Mouse (Mus musculus) cerebellum, adult 18-20 months (tissue): ENCODE data around the gene Gm49486.
"Not testable (repeated sequence)": the region's sequence is repeated elsewhere in the genome, so short reads cannot be mapped to it uniquely, and the experiment has no call there.

Experiments used
- DNase-seq, 2 experiments: peaks; one replicate each; pipeline ENCODE4 v3.0.0; 2021

Gm49486 gene

DNA sequence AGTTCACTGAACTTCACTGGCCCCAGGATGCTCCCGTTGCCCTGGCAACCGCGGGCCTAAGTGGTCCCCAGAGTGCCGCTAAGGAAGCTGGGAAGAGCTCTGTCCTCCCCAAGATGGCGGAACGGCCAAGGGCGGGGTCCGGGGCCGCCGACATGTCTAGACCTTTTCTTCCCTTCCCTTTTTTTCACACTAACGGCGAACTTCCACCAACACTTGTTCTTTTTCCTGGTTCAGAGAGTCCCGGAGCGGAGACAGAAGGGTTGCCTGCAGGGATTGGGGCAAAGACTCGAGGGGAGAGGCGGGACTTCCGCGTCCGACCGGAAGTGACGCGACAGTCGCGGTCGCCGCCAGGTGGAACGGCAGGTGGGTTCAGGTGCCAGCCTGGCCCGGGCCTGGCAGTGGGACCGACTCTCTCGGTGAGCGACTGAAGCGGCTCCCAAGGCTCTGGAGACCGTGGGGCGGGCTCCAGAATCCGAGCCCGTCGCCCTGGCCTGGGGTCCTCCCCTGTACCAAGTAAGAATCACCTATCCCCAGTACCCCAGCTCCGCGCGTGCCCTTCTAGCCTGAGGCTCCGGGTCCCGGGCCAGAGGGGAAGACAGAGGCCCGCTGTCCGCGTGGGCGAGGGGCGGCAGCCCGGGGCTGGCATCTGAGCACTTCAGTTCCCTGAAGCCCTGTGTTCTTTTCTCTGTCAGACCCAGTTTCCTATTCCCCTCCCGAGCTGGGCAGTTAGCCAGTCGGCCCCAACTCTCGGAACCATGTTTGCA lies at the start of gene Gm49486, which contains the start of gene Pick1:
Gm49486 (plus strand) TSS at position 334 of the 764 bp plus-strand sequence.
Pick1 (plus strand) TSS at position 116 of the 764 bp plus-strand sequence.
- DNase-seq = peak; percentile 87 to 96

DNA sequence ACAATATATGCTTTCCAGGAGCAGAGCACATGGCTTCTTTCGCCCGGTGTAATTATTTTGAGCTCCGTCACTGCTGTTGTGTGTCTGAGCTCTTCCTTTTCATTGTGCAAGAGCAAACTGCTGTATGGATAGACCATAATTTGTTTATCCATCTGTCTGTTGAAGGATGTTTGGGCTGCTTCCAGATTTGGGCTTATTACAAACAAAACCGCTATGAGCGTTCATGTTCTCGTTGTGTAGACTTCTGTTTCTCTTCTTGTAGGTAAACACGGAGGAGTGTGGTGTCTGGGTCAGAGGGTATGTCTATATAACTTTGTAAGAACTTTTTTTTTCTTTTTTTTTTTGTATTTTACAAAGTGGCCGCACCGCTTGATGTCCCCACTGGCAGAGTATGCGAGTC lies 44.0 kb upstream of the Gm49486 start:
- DNase-seq = no peak

GRCm38 (mm10) chr15:79187819-79188218 lies 41.4 kb upstream of the Gm49486 start:
- no peak for DNase-seq

DNA sequence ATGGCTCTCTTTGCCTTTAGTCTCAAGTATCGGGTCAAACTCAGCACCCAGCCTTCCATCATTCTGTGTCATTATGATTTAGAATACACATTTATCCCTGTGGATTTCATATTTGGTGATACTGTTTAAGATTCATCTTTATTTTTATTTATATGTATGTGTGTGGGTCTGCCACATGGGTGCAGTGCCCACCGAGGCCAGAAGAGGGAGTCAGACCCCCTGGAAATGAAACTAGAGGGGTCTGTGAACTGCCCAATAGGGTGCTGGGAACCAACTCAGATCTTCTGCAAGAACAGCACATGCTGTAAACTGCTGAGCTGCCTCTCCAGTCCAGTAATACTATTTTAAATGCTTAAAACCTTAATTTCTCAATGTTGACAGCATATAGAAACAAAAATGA lies 37.8 kb upstream of the Gm49486 start:
- DNase-seq = no peak

DNA sequence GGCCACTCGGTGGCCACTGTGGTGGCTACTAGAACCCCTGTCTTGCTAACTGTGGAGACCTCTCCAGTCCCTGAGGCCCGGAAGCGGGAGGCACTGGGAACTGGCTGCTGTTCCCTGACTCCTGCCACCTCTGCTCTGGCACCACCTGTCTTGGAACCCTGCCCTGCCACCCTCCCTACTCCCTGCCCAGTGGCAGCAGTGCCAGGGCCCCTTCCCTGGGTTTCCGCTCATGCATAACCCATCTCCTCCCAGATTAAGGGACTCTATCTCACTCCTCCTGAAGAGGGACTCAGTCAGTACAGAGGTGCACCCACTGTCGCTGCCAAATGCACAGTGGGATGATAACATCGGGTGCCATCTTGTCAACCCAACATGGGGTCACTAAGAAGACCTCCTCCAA lies 36.7 kb upstream of the Gm49486 start:
- DNase-seq = no peak

DNA sequence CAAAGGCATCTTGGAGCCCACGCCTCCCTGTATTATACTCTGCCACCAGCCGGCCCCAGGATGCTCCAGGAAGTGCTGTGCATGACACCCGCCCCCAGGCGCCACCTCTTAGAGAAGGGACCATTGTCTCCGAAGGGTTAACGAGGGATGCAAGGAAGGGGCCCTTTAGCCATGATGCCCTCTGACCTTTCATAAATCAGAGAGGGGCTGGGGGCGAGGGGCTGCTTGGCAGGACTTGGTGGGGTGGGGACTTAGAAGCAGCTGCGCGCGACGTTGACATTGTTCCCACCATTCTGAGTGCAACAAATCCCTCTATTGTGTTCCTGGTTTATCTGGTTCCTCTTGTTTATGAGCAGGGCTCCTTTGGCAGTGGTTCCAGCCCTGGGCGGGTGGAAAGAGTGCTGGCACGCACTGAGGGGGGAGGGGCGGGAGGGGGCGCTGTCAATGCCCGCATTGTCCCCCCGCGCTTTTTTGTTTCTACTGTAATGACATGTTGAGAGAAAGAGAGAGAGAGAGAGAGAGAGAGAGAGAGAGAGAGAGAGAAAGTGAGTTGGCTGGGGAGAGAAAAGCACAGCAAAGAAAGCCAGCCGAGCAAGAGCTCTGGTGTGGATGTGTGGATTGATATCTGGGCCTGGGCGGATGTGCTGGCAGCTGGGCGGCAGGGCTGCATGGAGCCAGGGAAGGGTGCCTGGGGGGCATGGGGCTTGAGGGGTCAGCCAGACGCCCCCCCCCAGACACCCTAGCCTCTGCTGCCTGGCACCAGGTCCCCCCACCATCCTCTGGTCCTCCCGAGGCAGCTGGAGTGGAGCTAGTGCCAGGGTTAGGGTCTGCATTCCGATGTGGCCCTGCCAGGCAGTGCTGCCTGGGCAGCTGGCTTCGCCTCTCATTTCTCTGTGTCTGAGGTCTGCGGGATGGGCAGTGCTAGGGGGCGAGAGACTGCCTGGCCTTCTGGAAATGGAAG lies 36.0 kb upstream of the Gm49486 start:
- DNase-seq = peak; percentile 16 to 17

GRCm38 (mm10) chr15:79194048-79194447 lies 35.1 kb upstream of the Gm49486 start:
- no peak for DNase-seq

- no peak for DNase-seq
Measured at GRCm38 (mm10) chr15:79194946-79195345, 34.2 kb upstream of the Gm49486 start.

DNA sequence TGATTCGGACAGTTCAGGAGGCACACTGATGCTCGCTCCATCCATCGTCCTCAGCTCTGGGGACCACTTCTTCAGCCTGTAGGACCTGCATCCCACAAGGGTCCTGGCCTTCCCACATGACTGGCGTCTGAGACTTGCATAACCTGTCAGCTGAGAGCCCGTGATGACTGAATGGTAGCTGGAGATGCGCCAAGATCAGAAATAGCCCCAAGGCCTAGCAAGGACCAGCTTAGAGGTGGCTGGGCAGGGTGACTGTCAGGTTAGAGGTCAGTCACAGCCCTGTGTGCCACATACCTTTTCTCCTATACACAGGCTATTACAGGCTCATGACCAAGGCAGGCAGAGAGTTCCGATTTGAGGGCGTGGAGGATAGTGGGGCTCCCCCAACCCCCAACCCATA lies 33.7 kb upstream of the Gm49486 start:
- DNase-seq = no peak

DNA sequence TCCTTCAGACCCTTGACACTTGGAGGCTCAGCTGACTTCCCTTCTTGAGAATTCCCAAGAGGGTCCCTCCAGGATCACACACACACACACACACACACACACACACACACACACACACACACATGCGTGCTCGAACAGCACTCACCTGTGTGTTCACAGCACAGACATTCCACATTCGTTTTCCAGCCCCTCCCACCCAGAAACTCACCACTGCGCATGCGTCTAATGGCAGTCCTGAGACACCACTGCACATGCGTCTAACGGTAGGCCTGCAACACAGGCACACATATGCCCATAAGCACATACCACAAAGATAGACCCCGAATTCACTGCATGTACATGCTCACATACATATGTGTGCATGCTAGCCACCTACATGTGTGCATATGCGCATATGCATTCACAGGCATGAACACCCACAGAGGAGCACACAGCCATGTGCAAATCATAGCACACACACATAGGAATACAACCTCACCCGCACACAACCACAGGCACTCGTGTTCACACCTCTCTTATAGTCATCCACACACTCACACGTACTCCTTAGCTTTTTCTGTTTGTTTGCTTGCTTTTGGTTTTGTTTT lies 29.7 kb upstream of the Gm49486 start:
- DNase-seq = no peak

GRCm38 (mm10) chr15:79201491-79202150 lies 27.6 kb upstream of the Gm49486 start:
- no peak for DNase-seq

DNA sequence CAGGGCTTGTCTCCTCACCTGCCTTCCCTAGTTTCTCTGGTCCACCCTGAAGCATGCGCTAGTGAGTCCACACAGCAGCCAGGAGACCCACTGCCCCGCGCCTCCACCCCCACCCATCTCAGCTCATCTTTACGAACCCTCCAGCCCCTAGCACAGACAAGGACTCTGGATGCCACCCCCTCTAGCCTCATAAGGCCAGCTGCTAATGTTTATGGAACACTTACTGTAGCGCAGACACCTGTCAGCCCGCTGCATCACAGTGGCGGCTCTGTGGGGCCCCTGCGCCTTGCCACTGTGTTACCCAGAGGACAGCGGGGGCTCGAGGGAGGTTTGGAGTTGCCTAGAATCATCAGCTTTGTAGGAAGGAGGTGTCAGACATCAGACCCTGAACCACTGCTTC lies 26.6 kb upstream of the Gm49486 start:
- DNase-seq = no peak

DNA sequence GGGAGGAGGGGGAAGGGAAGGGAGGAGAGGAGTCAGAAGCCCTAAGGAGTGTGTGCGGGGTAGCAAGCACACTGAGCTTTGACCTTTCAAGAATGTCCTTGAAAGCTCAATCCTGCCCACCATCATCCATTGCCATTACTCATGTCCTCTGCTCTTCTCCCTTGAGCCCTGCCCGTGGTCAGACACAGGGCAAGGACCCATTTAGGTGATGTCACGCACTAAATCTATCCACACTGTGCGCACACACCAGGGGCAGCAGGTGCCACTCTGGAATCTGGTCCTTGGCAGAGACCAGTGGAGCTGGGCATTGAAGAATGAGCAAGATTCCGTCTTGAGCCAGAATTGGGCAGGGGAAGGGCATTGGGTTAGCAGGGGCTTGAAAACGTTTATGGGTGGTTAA lies 21.0 kb upstream of the Gm49486 start:
- no peak for DNase-seq

DNA sequence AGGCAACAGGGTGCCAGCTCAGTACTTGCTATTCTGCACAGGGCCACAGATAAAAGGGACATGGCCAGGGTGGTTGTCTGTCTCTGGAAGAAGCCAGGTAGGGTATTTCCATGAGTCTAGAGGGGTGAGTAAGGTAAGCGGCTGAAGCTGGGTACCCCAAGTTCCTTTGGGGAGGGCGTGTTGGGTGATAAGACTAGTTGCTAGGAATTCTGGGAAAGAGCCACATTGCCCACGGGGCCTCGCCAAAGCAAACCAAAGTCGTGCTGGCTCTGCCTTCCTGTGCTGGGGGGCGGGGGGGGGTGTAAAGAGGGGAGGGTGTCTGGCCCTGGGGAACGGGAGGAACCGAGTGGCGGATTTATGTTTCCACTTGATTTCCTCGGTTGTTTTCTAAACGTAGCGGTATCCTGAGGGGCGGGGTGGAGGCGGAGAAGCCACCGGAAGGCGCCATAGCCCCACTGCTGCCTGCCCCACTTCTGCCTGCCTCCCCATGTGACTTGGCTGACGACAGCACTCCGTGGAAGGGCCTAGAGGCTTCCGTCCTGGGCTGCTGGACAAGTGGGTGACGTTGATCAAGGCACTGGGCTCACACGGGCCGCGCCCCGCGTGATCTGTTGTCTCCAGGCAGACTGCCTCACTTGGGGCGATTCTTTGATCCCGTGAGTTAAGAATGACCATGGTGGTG lies 20.3 kb upstream of the Gm49486 start:
- peak in 1 of 2 experiments; percentile 19 for DNase-seq

DNA sequence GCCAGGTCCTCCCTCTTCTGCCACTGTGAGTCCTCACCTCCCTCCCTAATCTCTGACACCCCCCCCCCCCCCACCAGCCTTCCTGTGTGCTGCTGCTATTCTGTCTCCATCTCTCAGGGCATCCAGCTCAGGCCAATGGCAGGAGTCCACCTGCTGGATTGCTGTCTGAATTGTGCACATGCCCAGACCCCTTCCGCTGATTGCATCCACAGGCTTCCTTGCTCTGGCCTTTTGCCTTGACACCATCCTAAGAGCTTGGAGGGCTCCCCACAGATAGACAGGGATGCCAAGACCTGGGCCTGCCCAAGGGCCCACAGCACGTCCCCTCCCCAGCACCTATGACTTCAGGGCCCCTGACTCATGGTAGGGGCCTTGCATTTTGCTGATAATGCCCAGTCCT lies 18.8 kb upstream of the Gm49486 start:
- no peak for DNase-seq

DNA sequence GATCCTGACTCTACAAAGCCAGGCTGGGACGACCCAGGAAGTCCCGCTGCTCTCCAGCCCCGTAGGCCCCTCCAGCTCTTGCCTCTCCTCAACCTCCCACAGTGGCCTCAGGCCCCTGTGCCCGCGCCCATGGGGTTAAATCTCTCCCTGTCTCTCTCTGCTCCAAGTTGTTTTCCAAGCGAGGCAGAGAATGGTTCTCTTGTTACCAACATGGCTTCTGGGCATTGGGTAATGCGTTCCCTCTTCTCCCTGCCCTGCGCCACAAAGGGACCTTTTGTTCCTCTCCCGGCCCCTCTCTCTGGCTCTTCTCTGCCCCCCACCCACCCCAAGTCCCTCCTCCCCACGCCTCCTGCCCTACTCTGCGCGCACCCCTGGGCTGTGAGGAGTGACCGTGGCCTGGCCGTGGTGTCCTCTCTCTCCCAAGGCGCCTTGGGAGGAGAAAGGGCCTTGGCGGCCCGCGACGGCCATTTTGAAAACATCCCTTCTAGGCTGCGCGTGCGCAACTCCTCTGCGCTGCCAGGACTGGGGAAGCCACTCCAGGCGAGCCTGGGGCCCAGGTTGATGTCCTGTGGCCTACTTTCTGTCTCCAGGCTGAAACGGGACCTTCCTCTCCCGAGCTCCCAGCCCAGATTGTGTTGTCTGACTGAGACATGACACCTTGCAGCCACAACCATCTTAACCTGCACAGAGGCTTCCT lies 16.3 kb upstream of the Gm49486 start:
- peak in 1 of 2 experiments; percentile 8 for DNase-seq

- no peak for DNase-seq
Measured at GRCm38 (mm10) chr15:79213591-79213990, 15.6 kb upstream of the Gm49486 start.

GRCm38 (mm10) chr15:79216191-79216590 lies 13.0 kb upstream of the Gm49486 start:
- DNase-seq = no peak

GRCm38 (mm10) chr15:79219572-79219971 lies 9.6 kb upstream of the Gm49486 start:
- DNase-seq = no peak

DNA sequence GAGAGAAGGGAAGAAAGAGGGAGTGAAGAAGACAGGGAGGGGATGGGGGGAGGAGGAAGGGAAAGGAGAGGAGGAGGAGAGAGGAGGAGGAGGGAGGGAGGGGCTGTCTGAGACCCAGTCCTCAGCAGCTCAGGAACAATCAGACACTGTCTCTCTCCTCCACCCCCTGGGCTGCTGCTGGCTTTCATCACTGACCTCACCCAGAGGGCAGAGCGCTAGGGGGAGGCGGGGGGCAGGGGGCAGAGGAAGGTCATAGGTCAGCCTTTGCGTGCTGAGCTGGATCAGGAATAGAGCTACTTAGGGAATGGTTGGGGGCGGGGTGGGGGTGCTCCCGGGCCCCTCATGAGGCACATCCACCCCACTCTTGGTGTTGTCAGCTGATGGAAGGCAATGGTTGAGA lies 5.5 kb upstream of the Gm49486 start:
- DNase-seq = no peak

DNA sequence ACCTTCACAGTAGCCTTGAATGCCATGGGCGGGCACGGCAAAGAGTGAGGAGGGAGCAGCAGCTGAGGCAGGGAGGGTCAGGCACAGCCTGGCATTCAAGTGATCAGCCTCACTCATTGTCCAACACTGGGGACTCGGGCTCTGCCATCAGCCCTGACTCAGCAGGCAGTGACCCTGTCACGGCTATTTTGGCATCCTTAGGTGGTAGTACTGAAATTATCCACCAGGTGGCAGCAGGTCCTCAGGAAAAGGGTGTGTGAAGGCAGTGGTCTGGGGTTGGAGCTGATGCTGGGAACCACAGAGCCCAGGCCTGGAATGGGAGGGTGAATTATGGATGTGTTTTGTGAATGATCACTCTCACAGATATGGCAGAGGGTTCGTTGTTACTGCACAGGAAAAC lies 4.5 kb upstream of the Gm49486 start:
- peak; percentile 85 to 89 for DNase-seq

DNA sequence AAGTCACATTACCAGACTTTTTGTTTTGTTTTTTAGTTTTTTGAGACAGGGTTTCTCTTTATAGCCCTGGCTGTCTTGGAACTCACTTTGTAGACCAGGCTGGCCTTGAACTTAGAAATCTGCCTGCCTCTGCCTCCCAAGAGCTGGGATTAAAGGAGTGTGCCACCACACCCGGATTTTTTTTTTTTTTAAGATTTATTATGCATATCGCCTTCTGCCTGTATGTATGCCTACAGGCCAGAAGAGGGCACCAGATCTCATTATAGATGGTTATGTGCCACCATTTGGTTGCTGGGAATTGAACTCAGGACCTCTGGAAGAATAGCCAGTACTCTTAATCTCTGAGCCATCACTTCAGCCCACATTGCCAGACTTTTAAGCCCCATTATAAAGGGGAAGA lies 3.4 kb upstream of the Gm49486 start:
- not testable (repeated sequence) for DNase-seq
